Mouse (Mus musculus) embryo, embryonic 11 days (tissue): ENCODE results near the gene Pax4.

ENCODE experiments used
- DNase-seq: peaks from one replicate; pipeline ENCODE4 v3.0.0-alpha.2; 2015

Pax4 gene

GRCm38 (mm10) chr6:28396051-28396852 lies 52.9 kb downstream of the Pax4 start:
- peak; percentile 29 for DNase-seq
